Mouse (Mus musculus) E14TG2a.4 (cell line): ENCODE measurements around the gene Tmc1.

Source experiments
- CTCF ChIP-seq: conservative IDR thresholded peaks from 2 replicates; pipeline ENCODE4 v1.5.1; 2014; ENCODE audit warnings: low read length
- NANOG ChIP-seq: IDR thresholded peaks from 2 replicates; pipeline ENCODE4 v1.6.1; 2014; ENCODE audit warnings: borderline replicate concordance, low read length, mixed read lengths

DNA sequence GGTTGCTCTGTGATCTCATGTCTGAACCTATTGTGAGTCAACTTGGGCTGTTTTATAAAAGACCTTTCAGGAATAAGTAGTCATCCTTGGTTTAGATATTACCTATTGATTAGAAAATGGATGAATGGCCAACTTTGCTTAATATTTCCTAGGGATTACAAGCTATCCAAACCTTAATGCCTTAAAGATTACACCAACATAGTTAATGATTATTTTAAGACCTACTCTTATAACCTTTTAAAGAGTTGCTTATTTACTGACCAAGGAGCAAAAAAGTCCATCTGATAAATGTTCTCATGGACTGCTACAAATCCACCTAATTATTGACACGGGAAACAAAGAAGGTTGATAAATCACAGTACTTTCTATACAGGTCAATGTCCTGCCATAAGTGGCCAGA lies 209.4 kb downstream of the Tmc1 start:
- TF ChIP-seq CTCF (no peak), NANOG (no peak)
